Mouse (Mus musculus) natural killer cell, adult 2 months (primary cell): ENCODE measurements around the gene Rgl2.
A peak's percentile ranks its signal among the peaks of the same experiment; 100 is the strongest.
"Not testable (repeated sequence)": the region's sequence is repeated elsewhere in the genome, so short reads cannot be mapped to it uniquely, and the experiment has no call there.

Source experiments
- DNase-seq, 2 experiments: peaks; one replicate each; pipeline ENCODE4 v3.0.0; 2022; ENCODE audit warnings: low spot score in 2 of 2

Gene Rgl2

GRCm38 (mm10) chr17:33948090-33948904 is 19.0 kb downstream of the Rgl2 start:
- no peak for DNase-seq

GRCm38 (mm10) chr17:33948905-33949537 is 19.7 kb downstream of the Rgl2 start:
- no peak for DNase-seq

- DNase-seq: no peak
Measured at GRCm38 (mm10) chr17:33950131-33950625, 20.8 kb downstream of the Rgl2 start.

GRCm38 (mm10) chr17:33951021-33951946 is 21.9 kb downstream of the Rgl2 start, which contains the start of gene B3galt4:
Gene B3galt4, minus strand, starts transcription at chr17:33951488.
- DNase-seq: peak; percentile 63 to 67

- DNase-seq: not testable (repeated sequence)
Measured at GRCm38 (mm10) chr17:33952015-33952414, 22.7 kb downstream of the Rgl2 start.

GRCm38 (mm10) chr17:33952879-33953278 is 23.5 kb downstream of the Rgl2 start:
- DNase-seq: no peak

GRCm38 (mm10) chr17:33953310-33953709 is 24.0 kb downstream of the Rgl2 start:
- DNase-seq: no peak

- no peak for DNase-seq
Measured at GRCm38 (mm10) chr17:33953961-33954565, 24.7 kb downstream of the Rgl2 start.

GRCm38 (mm10) chr17:33954646-33955554 is 25.6 kb downstream of the Rgl2 start:
- DNase-seq: no peak

- peak; percentile 96 to 97 for DNase-seq
Measured at GRCm38 (mm10) chr17:33955555-33956214, 26.3 kb downstream of the Rgl2 start, which contains the start of the genes Vps52 and Rps18. Gene Vps52, plus strand, starts transcription at chr17:33955812. Gene Rps18, minus strand, starts transcription at chr17:33956001.

GRCm38 (mm10) chr17:33956336-33956735 is 27.0 kb downstream of the Rgl2 start:
- DNase-seq: no peak

- no peak for DNase-seq
Measured at GRCm38 (mm10) chr17:33957493-33957892, 28.1 kb downstream of the Rgl2 start.

GRCm38 (mm10) chr17:33958451-33958850 is 29.1 kb downstream of the Rgl2 start:
- no peak for DNase-seq

- DNase-seq: no peak
Measured at GRCm38 (mm10) chr17:33959135-33959534, 29.8 kb downstream of the Rgl2 start.

- no peak for DNase-seq
Measured at GRCm38 (mm10) chr17:33959948-33960347, 30.6 kb downstream of the Rgl2 start.

- no peak for DNase-seq
Measured at GRCm38 (mm10) chr17:33962876-33963275, 33.5 kb downstream of the Rgl2 start.

- no peak for DNase-seq
Measured at GRCm38 (mm10) chr17:33965082-33965845, 35.9 kb downstream of the Rgl2 start.

GRCm38 (mm10) chr17:33965846-33966550 is 36.7 kb downstream of the Rgl2 start:
- DNase-seq: no peak
